Mouse (Mus musculus) neural tube, embryonic 13.5 days (tissue): ENCODE data around the gene Pdzrn3. TPM values are rescaled to one million over a fixed set of nuclear protein-coding genes. Genes with fewer than 3 reads are reported as not detected.

ENCODE experiments used
- ATAC-seq: fragments of 200-750 bp; cut with Nextera tagmentation; 2 replicates; pipeline ENCODE4 v1.8.0; 2017; ENCODE audit warnings: low read depth, mild to moderate bottlenecking, moderate TSS enrichment, moderate library complexity
- H3K27ac ChIP-seq: fragments of 300-500 bp; sonication (generic); replicated peaks from 2 replicates; pipeline ENCODE4 v1.5.1; 2015; ENCODE audit warnings: moderate library complexity, mild to moderate bottlenecking, inconsistent platforms
- H3K27me3 ChIP-seq: fragments of 300-500 bp; sonication (generic); 2 replicates; pipeline ENCODE4 v1.6.1; 2015; ENCODE audit warnings: mild to moderate bottlenecking, inconsistent platforms
- H3K36me3 ChIP-seq: fragments of 300-500 bp; sonication (generic); 2 replicates; pipeline ENCODE4 v1.6.1; 2015; ENCODE audit warnings: mild to moderate bottlenecking, inconsistent platforms
- H3K4me1 ChIP-seq: fragments of 300-500 bp; sonication (generic); replicated peaks from 2 replicates; pipeline ENCODE4 v1.6.1; 2015; ENCODE audit warnings: inconsistent platforms
- H3K4me2 ChIP-seq: fragments of 300-500 bp; sonication (generic); 2 replicates; pipeline ENCODE4 v1.6.1; 2015; ENCODE audit warnings: inconsistent platforms, mild to moderate bottlenecking, moderate library complexity
- H3K4me3 ChIP-seq: fragments of 300-500 bp; sonication (generic); 2 replicates; pipeline ENCODE4 v1.5.1; 2015; ENCODE audit warnings: mild to moderate bottlenecking, inconsistent platforms
- H3K9ac ChIP-seq: fragments of 300-500 bp; sonication (generic); 2 replicates; pipeline ENCODE4 v1.6.1; 2015; ENCODE audit warnings: moderate library complexity, mild to moderate bottlenecking, inconsistent platforms
- H3K9me3 ChIP-seq: fragments of 300-500 bp; sonication (generic); 2 replicates; pipeline ENCODE4 v1.6.1; 2016; ENCODE audit warnings: inconsistent platforms
- WGBS: fragments of 180-500 bp; shearing (Covaris S2); methylation state at CpG from one replicate; pipeline ENCODE4 v1.1.7; 2015; 5-methylcytosine and 5-hydroxymethylcytosine counted together
- polyA plus RNA-seq: library from polyadenylated mRNA; unstranded; fragments of >200 nt; fragmentation: Nextera tagmentation; extraction: Ambion mirVana; gene quantifications from 2 replicates; pipeline ENCODE4 v1.2.1, GENCODE M21; 2015

Gene Pdzrn3
- polyA plus RNA-seq, 1 experiment from 2014 or later = 25.5 TPM

- Histone ChIP-seq H3K36me3 (no peaks in the 10 kb centered on the region), H3K27ac (no peak overlapping the region), H3K27me3 (peaks cover 8% of the 10 kb centered on the region), H3K4me3 (no peak overlapping the region), H3K9me3 (no peaks in the 10 kb centered on the region), H3K4me2 (peak overlapping the region; percentile 6; the same call in 1 of the 2 replicates), H3K9ac (no peak overlapping the region), H3K4me1 (peaks cover 57% of the 10 kb centered on the region)
- no peak for ATAC-seq
- WGBS = 21% methylated on average over 9 of the region's 9 CpGs
Measured at GRCm38 (mm10) chr6:101280811-101281218, 96.9 kb downstream of the Pdzrn3 start.

GRCm38 (mm10) chr6:101278286-101278932 lies 99.3 kb downstream of the Pdzrn3 start:
- H3K9me3 ChIP-seq = no peaks in the 10 kb centered on the region
- no peak overlapping the region for H3K4me2 ChIP-seq
- H3K27me3 ChIP-seq = peaks cover 6% of the 10 kb centered on the region
- WGBS = 72% methylated on average over 13 of the region's 13 CpGs
- no peak overlapping the region for H3K4me3 ChIP-seq
- no peak overlapping the region for H3K27ac ChIP-seq
- H3K36me3 ChIP-seq = no peaks in the 10 kb centered on the region
- H3K4me1 ChIP-seq = peaks cover 43% of the 10 kb centered on the region
- H3K9ac ChIP-seq = no peak overlapping the region
- no peak for ATAC-seq

- H3K36me3 ChIP-seq = no peaks in the 10 kb centered on the region
- H3K27ac ChIP-seq = no peak overlapping the region
- H3K9me3 ChIP-seq = no peaks in the 10 kb centered on the region
- peaks cover 23% of the 10 kb centered on the region for H3K27me3 ChIP-seq
- peaks cover 32% of the 10 kb centered on the region for H3K4me1 ChIP-seq
- no peak overlapping the region for H3K9ac ChIP-seq
- no peak overlapping the region for H3K4me3 ChIP-seq
- WGBS = 80% methylated on average over 8 of the region's 8 CpGs
- ATAC-seq = no peak
- H3K4me2 ChIP-seq = no peak overlapping the region
Measured at GRCm38 (mm10) chr6:101276261-101276660, 101.4 kb downstream of the Pdzrn3 start.

DNA sequence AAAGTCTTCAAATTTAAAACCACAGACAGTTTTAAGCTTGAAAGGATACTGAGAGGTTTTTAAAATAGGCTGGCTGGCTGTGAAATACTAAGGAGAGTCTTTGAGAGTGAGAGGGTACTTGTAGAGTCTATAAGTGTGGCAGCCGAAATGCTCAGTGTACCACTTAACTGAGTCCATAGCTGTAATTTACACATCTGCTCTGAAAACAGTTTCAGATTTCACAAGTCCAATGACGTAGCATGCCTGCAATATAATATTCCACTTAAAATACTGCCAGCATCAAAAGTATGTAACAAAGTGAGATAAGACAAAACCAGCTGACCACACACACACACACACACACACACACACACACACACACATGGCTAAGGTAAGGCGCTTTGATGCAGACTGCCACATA lies 101.9 kb downstream of the Pdzrn3 start:
- no peak overlapping the region for H3K9ac ChIP-seq
- no peaks in the 10 kb centered on the region for H3K9me3 ChIP-seq
- H3K4me1 ChIP-seq = peaks cover 32% of the 10 kb centered on the region
- no peak overlapping the region for H3K4me2 ChIP-seq
- 93% methylated on average over 3 of the region's 3 CpGs for WGBS
- H3K27me3 ChIP-seq = peaks cover 26% of the 10 kb centered on the region
- no peaks in the 10 kb centered on the region for H3K36me3 ChIP-seq
- no peak for ATAC-seq
- no peak overlapping the region for H3K27ac ChIP-seq
- no peak overlapping the region for H3K4me3 ChIP-seq

DNA sequence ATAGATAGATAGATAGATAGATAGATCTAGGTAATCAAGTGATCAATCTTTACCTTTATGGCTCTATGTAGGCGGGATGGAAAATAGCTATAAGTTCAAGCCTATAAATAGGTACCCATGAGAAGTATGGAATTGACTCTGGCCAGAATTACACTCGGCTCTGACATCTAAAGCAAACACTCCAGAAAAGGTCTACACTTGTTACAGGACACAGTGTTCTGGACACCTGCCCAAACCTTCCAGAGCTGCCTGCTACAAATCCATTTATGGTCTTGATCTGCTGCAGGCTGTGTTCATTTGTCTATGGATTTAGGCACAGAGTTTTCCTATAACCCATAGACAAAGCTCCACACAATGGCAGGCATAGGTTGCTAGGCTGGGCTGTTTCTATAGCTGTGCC lies 102.9 kb downstream of the Pdzrn3 start:
- WGBS = 92% methylated on average over 2 of the region's 2 CpGs
- no peak for ATAC-seq
- no peak overlapping the region for H3K4me2 ChIP-seq

GRCm38 (mm10) chr6:101272256-101272655 lies 105.4 kb downstream of the Pdzrn3 start:
- no peaks in the 10 kb centered on the region for H3K36me3 ChIP-seq
- no peak overlapping the region for H3K27ac ChIP-seq
- WGBS = 9% methylated on average over 4 of the region's 4 CpGs
- no peak for ATAC-seq
- H3K4me3 ChIP-seq = no peak overlapping the region
- H3K9ac ChIP-seq = no peak overlapping the region
- peaks cover 34% of the 10 kb centered on the region for H3K4me1 ChIP-seq
- H3K27me3 ChIP-seq = peaks cover 20% of the 10 kb centered on the region
- no peak overlapping the region for H3K4me2 ChIP-seq
- H3K9me3 ChIP-seq = no peaks in the 10 kb centered on the region

More for the DNA sequence above, 102.9 kb downstream of the Pdzrn3 start:
- H3K27me3 ChIP-seq = peaks cover 23% of the 10 kb centered on the region
- no peak overlapping the region for H3K4me3 ChIP-seq
- no peak overlapping the region for H3K9ac ChIP-seq
- peaks cover 32% of the 10 kb centered on the region for H3K4me1 ChIP-seq
- H3K9me3 ChIP-seq = no peaks in the 10 kb centered on the region
- no peaks in the 10 kb centered on the region for H3K36me3 ChIP-seq
- no peak overlapping the region for H3K27ac ChIP-seq

- peaks cover 20% of the 10 kb centered on the region for H3K27me3 ChIP-seq
Measured at GRCm38 (mm10) chr6:101271378-101272135, 106.1 kb downstream of the Pdzrn3 start.

GRCm38 (mm10) chr6:101270095-101270826 lies 107.4 kb downstream of the Pdzrn3 start:
- Histone ChIP-seq H3K4me2 (no peak overlapping the region), H3K4me3 (no peak overlapping the region), H3K27me3 (peaks cover 28% of the 10 kb centered on the region), H3K4me1 (peaks cover 39% of the 10 kb centered on the region), H3K9me3 (no peaks in the 10 kb centered on the region), H3K9ac (no peak overlapping the region), H3K27ac (peak overlapping the region; percentile 13), H3K36me3 (no peaks in the 10 kb centered on the region)
- WGBS = 53% methylated on average over 7 of the region's 7 CpGs
- ATAC-seq = no peak

More at GRCm38 (mm10) chr6:101271378-101272135, 106.1 kb downstream of the Pdzrn3 start:
- H3K4me1 ChIP-seq = peaks cover 34% of the 10 kb centered on the region
- WGBS = 18% methylated on average over 15 of the region's 15 CpGs
- no peak overlapping the region for H3K9ac ChIP-seq
- no peak overlapping the region for H3K4me2 ChIP-seq
- no peak for ATAC-seq
- H3K36me3 ChIP-seq = no peaks in the 10 kb centered on the region
- no peaks in the 10 kb centered on the region for H3K9me3 ChIP-seq
- no peak overlapping the region for H3K4me3 ChIP-seq
- no peak overlapping the region for H3K27ac ChIP-seq

DNA sequence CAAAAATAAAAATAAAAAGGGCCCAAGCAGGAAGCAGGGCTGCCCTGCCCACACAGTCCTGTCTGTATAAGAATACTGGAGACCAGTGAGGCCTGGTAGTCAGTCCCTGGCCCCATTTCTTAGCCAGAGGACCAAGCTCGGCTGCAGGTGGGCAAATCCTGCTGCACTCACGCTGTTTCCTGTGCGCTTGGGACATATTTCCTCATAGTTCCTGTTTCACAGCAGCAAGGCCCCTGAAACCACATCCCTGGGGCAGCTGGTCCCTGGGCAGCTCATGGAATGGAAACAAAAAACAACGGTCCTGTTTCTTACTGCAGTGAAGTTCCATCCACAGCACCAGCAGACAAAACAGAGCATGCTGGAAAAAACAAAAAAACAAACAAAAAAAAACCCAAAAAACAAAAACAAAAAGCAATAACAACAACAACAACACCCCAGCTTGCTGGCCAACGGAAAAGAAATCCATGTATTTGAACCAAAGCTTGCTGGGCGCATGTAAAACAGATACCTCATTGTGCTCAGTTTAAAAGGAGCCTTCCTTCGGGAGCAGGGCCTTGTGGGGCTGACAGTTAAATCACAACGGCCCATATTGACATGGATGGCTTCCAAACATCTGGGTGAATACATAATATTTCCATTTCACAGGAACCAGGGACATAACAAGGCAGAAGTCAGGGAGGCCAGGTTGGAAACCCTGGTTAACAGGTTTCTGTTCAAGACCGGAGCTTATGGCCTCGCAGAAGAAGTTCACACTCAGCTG lies 108.2 kb downstream of the Pdzrn3 start:
- no peak overlapping the region for H3K4me2 ChIP-seq
- peak overlapping the region; percentile 10; the same call in 1 of the 2 replicates for H3K27ac ChIP-seq
- H3K9me3 ChIP-seq = no peaks in the 10 kb centered on the region
- WGBS = 34% methylated on average over 10 of the region's 10 CpGs
- H3K27me3 ChIP-seq = peaks cover 29% of the 10 kb centered on the region
- ATAC-seq = no peak
- H3K4me3 ChIP-seq = no peak overlapping the region
- peaks cover 43% of the 10 kb centered on the region for H3K4me1 ChIP-seq
- no peaks in the 10 kb centered on the region for H3K36me3 ChIP-seq
- no peak overlapping the region for H3K9ac ChIP-seq

DNA sequence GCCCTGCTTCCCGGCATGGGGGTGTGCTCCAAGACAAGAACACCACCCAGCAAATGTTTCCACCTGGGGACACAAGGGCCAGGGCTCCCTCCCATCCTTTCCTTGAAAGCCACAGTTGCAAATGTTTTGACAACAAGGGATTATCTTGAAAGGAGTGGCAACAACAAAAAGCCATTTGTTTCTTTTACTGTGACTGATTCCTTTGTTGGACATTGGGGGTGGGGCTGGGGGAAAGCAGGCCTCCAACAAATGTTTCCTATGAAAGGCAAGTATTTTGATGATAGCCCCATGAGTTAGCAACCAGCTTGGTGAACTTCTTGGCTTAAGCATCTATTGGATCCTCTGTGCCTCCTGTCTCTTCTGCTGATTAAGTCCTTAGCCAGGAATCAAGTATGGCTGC lies 109.4 kb downstream of the Pdzrn3 start:
- ATAC-seq = no peak
- no peaks in the 10 kb centered on the region for H3K9me3 ChIP-seq
- peaks cover 29% of the 10 kb centered on the region for H3K27me3 ChIP-seq
- H3K36me3 ChIP-seq = no peaks in the 10 kb centered on the region
- no peak overlapping the region for H3K9ac ChIP-seq
- H3K4me1 ChIP-seq = peaks cover 56% of the 10 kb centered on the region
- H3K4me3 ChIP-seq = no peak overlapping the region
- H3K27ac ChIP-seq = no peak overlapping the region
- WGBS = 4% methylated on average over 1 of the region's 1 CpGs
- H3K4me2 ChIP-seq = no peak overlapping the region

DNA sequence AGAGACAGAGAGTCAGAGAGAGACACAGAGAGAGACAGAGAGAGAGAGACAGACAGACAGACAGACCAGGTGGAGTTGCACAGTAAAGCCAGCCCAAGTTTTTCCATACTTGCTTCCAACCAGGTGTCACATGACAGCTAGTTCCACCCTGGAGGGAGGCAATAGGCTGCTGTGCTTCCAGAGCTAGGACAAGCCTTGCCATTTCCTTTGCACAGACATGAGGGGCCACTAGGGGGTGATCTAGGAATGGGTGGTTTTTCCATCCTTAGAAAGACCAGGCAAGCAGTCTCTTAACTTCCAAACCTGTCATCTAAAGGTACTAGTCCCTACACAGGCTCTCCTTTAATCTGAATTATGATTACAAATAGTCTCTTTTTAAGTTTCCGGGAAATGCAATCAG lies 110.9 kb downstream of the Pdzrn3 start:
- Histone ChIP-seq H3K4me3 (no peak overlapping the region), H3K9me3 (no peaks in the 10 kb centered on the region), H3K36me3 (no peaks in the 10 kb centered on the region), H3K4me2 (no peak overlapping the region), H3K27me3 (peaks cover 21% of the 10 kb centered on the region), H3K27ac (no peak overlapping the region), H3K4me1 (peaks cover 64% of the 10 kb centered on the region), H3K9ac (no peak overlapping the region)
- peak; percentile 33; the same call in 1 of the 2 replicates for ATAC-seq
- WGBS = 14% methylated on average over 1 of the region's 1 CpGs
